In the genomic region with DNA sequence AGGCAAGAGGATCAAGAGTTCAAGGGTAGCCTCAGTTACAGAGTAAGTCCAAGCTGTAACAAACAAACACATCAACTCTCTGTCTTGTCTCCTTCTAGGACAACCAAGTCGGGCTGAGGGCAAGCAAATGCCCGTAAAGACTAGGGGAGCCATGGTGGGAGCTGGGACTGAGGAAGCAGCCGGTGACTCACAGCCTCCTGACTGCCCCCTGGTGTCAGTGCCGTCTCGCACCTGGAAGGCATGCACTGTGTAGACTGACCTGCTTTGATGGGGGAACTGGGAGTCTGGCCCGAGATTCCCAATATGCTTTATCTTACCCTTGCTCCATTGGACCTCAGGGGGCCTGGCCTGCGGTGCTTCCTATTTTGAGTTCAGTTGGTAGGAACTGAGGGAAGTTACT, we compare ENCODE assay signal across 9 mouse cellular contexts. TPM values are rescaled to one million over a fixed set of nuclear protein-coding genes. Genes with fewer than 3 reads are reported as not detected.
DNase-seq lines count a peak whose midpoint lies in the region; ATAC-seq and TF ChIP-seq lines count a peak whose summit lies in the region.
"Had no signal": no experiment of that assay in that cellular context is flagged by ENCODE, and none has a peak within 500 bp of the region (broad histone marks: within the 10 kb centered on the region; RNA-seq: fewer than 3 reads in every experiment).

No protein-coding gene starts in this region.

- TF ChIP-seq POLR2A in bone marrow macrophage, adult 2 months (IDR thresholded peaks at IDR 0.05; ENCODE audit: borderline replicate concordance, low read depth, low read length), result no peak
- no peak for TF ChIP-seq POLR2A in small intestine, adult 2 months (IDR thresholded peaks at IDR 0.05; ENCODE audit: low read depth, low read length)

- no peak overlapping the region for H3K4me3 ChIP-seq in gastrocnemius, adult 2 months
- no peak overlapping the region for H3K4me3 ChIP-seq in bone marrow macrophage, adult 2 months (ENCODE audit: insufficient read depth, low read length)
- H3K4me3 ChIP-seq in kidney, embryonic 15.5 days (replicated peaks), result no peak overlapping the region
- no peak overlapping the region for H3K4me3 ChIP-seq in small intestine, adult 2 months (ENCODE audit: low read depth, low read length)
- H3K4me3 ChIP-seq: limb, embryonic 12.5 days had no signal

- H3K36me3 ChIP-seq in kidney, embryonic 15.5 days, result no peaks in the 10 kb centered on the region
- peaks cover 29% of the 10 kb centered on the region for H3K36me3 ChIP-seq in small intestine, adult 2 months (ENCODE audit: control insufficient read depth, insufficient read depth, low read length)
- H3K36me3 ChIP-seq: limb, embryonic 12.5 days had no signal

- peak; percentile 48 for TF ChIP-seq CTCF in gastrocnemius, adult 2 months (IDR thresholded peaks at IDR 0.05)
- TF ChIP-seq CTCF in bone marrow macrophage, adult 2 months (IDR thresholded peaks at IDR 0.05; ENCODE audit: low read depth, low read length), result 0 out of 2 replicates have a peak, but pooled peaks have one; percentile 5
- TF ChIP-seq CTCF in small intestine, adult 2 months (IDR thresholded peaks at IDR 0.05; ENCODE audit: extremely low read depth, insufficient read length, insufficient replicate concordance, low read depth, low read length), result peak; percentile 73

- peaks cover 32% of the 10 kb centered on the region for H3K4me1 ChIP-seq in bone marrow macrophage, adult 2 months (ENCODE audit: control insufficient read depth, insufficient read depth, low read length)
- H3K4me1 ChIP-seq in kidney, embryonic 15.5 days, result peaks cover 10% of the 10 kb centered on the region
- H3K4me1 ChIP-seq in small intestine, adult 2 months (ENCODE audit: control insufficient read depth, insufficient read depth, insufficient read length, low read length), result no peaks in the 10 kb centered on the region

- H3K27ac ChIP-seq in gastrocnemius, adult 2 months, result no peak overlapping the region
- no peak overlapping the region for H3K27ac ChIP-seq in bone marrow macrophage, adult 2 months (ENCODE audit: insufficient read depth, low read depth, low read length)
- no peak overlapping the region for H3K27ac ChIP-seq in kidney, embryonic 15.5 days
- no peak overlapping the region for H3K27ac ChIP-seq in small intestine, adult 2 months (ENCODE audit: insufficient read depth, low read depth, low read length)
- H3K27ac ChIP-seq: limb, embryonic 12.5 days had no signal

- H3K9me3 ChIP-seq in kidney, embryonic 15.5 days (replicated peaks), result no peaks in the 10 kb centered on the region
- H3K9me3 ChIP-seq: limb, embryonic 12.5 days had no signal

- WGBS in kidney, embryonic 15.5 days, result 28% methylated on average over 7 of the region's 7 CpGs
- 29% methylated on average over 7 of the region's 7 CpGs for WGBS in small intestine, adult 2 months

- no peak overlapping the region for H3K9ac ChIP-seq in kidney, embryonic 15.5 days
- H3K9ac ChIP-seq: limb, embryonic 12.5 days had no signal

- peak; percentile 54 for DNase-seq in gastrocnemius, adult 2 months
- DNase-seq in gastrocnemius, postnatal 25 days, result no peak
- peak; percentile 52 for DNase-seq in A20 (ENCODE audit: low read depth, low spot score)
- no peak for DNase-seq in ovary, postnatal 14 days (ENCODE audit: low spot score)
- DNase-seq in frontal cortex, postnatal 10 days (ENCODE audit: low spot score in 2 of 2), result no peak

- no peaks in the 10 kb centered on the region for H3K27me3 ChIP-seq in kidney, embryonic 15.5 days
- H3K27me3 ChIP-seq in small intestine, adult 2 months (ENCODE audit: control insufficient read depth, insufficient read depth, low read length), result no peaks in the 10 kb centered on the region
- H3K27me3 ChIP-seq: limb, embryonic 12.5 days had no signal

- H3K4me2 ChIP-seq in kidney, embryonic 15.5 days, result no peak overlapping the region
- H3K4me2 ChIP-seq: limb, embryonic 12.5 days had no signal

- intact Hi-C loops in gastrocnemius, adult 2 months (cut with DNase I), result no loop called here

- ATAC-seq in kidney, embryonic 15.5 days (replicated peaks; ENCODE audit: low FRiP score), result 0 out of 2 replicates have a peak, but pooled peaks have one; percentile 19

RNA-seq across cellular contexts. Expression of gene Actl11, which starts 5.2 kb away (rescaled TPM):
- total RNA-seq in gastrocnemius, adult 2 months (2021), result not detected
- total RNA-seq in gastrocnemius, postnatal 25 days (2021), result not detected
- polyA plus RNA-seq in bone marrow macrophage, adult 2 months (2012; ENCODE audit: insufficient read depth, insufficient read length, missing spikeins), result not detected in 2 replicates
- polyA plus RNA-seq in kidney, embryonic 15.5 days (2015; fragmentation: Nextera tagmentation; extraction: Ambion mirVana), result not detected in 2 replicates
- polyA plus RNA-seq in small intestine, adult 2 months (2012; rRNA removed), result not detected in 2 replicates
- polyA plus RNA-seq: limb, embryonic 12.5 days had no signal

RNA-seq across cellular contexts. Expression of gene Camkv, which starts 12.5 kb away (rescaled TPM):
- total RNA-seq in gastrocnemius, adult 2 months (2021), result under 1 TPM in 1 of 2 experiments, not detected in 1; 0.22 TPM
- under 1 TPM; 0.18 to 0.38 TPM for total RNA-seq in gastrocnemius, postnatal 25 days (2021)
- not detected in 2 replicates for polyA plus RNA-seq in bone marrow macrophage, adult 2 months (2012; ENCODE audit: insufficient read depth, insufficient read length, missing spikeins)
- 1.6 and 2.2 TPM in 2 replicates for polyA plus RNA-seq in kidney, embryonic 15.5 days (2015; fragmentation: Nextera tagmentation; extraction: Ambion mirVana)
- 0.35 TPM in 1 of 2 replicates, not detected in the other for polyA plus RNA-seq in small intestine, adult 2 months (2012; rRNA removed)

RNA-seq across cellular contexts. Expression of gene Mst1r, which starts 16.3 kb away (rescaled TPM):
- total RNA-seq in gastrocnemius, adult 2 months (2021), result under 1 TPM; 0.54 to 0.81 TPM
- total RNA-seq in gastrocnemius, postnatal 25 days (2021), result 1 to 10 TPM; 1.3 to 2.1 TPM
- polyA plus RNA-seq in bone marrow macrophage, adult 2 months (2012; ENCODE audit: insufficient read depth, insufficient read length, missing spikeins), result not detected in 2 replicates
- polyA plus RNA-seq in kidney, embryonic 15.5 days (2015; fragmentation: Nextera tagmentation; extraction: Ambion mirVana), result 2.6 TPM in 2 replicates
- polyA plus RNA-seq in small intestine, adult 2 months (2012; rRNA removed), result 46.4 and 94.7 TPM in 2 replicates

RNA-seq across cellular contexts. Expression of gene Traip, which starts 26.9 kb away (rescaled TPM):
- total RNA-seq in gastrocnemius, adult 2 months (2021), result under 1 TPM; 0.25 to 0.43 TPM
- total RNA-seq in gastrocnemius, postnatal 25 days (2021), result under 1 TPM; 0.46 to 0.88 TPM
- 5.0 and 6.9 TPM in 2 replicates for polyA plus RNA-seq in bone marrow macrophage, adult 2 months (2012; ENCODE audit: insufficient read depth, insufficient read length, missing spikeins)
- 21.8 and 25.0 TPM in 2 replicates for polyA plus RNA-seq in kidney, embryonic 15.5 days (2015; fragmentation: Nextera tagmentation; extraction: Ambion mirVana)
- 0.74 and 1.5 TPM in 2 replicates for polyA plus RNA-seq in small intestine, adult 2 months (2012; rRNA removed)

RNA-seq across cellular contexts. Expression of gene Mon1a, which starts 35.1 kb away (rescaled TPM):
- total RNA-seq in gastrocnemius, adult 2 months (2021), result 10 to 100 TPM in 1 of 2 experiments, 1 to 10 TPM in 1; 9.6 to 11.3 TPM
- 1 to 10 TPM; 8.3 to 9.6 TPM for total RNA-seq in gastrocnemius, postnatal 25 days (2021)
- 11.4 and 15.3 TPM in 2 replicates for polyA plus RNA-seq in bone marrow macrophage, adult 2 months (2012; ENCODE audit: insufficient read depth, insufficient read length, missing spikeins)
- 11.5 TPM in 2 replicates for polyA plus RNA-seq in kidney, embryonic 15.5 days (2015; fragmentation: Nextera tagmentation; extraction: Ambion mirVana)
- polyA plus RNA-seq in small intestine, adult 2 months (2012; rRNA removed), result 59.0 and 147 TPM in 2 replicates

Comparison
In these comparisons a context has a peak if more than half of its experiments do, and no peak if none do; other contexts are left out.
1. DNase-seq: peak in gastrocnemius, adult 2 months (single experiment) and A20 (single experiment); none in gastrocnemius, postnatal 25 days (single experiment), ovary, postnatal 14 days (single experiment) and frontal cortex, postnatal 10 days (0 of 2).
2. CTCF ChIP-seq: peak in every context shown above with its lines; median percentile 73 in small intestine, adult 2 months; 48 in gastrocnemius, adult 2 months; 5 in bone marrow macrophage, adult 2 months.
3. RNA of gene Mst1r, which starts 16.3 kb away (polyA plus RNA-seq): 46.4 to 94.7 TPM in small intestine, adult 2 months; 2.6 TPM in kidney, embryonic 15.5 days and not detected in bone marrow macrophage, adult 2 months; every median in the first group is over 10 times any median in the second.